Mouse (Mus musculus) MEL (cell line): ENCODE results near the gene Gys1. TPM values are rescaled to one million over a fixed set of nuclear protein-coding genes. Genes with fewer than 3 reads are reported as not detected.

Experiments used
- DNase-seq: peaks from one replicate; pipeline ENCODE4 v3.0.0; 2011; ENCODE audit warnings: low read depth, low spot score
- H3K27ac ChIP-seq: 2 replicates; pipeline ENCODE4 v1.5.1; 2012; ENCODE audit warnings: low read depth, mild to moderate bottlenecking, control low read depth, low read length, moderate library complexity; ENCODE audit not compliant: control insufficient read depth
- H3K27me3 ChIP-seq, 2 experiments: fragments of 150-350 bp in 1 of 2; sonication (generic) in 1 of 2; 2 replicates each; pipeline ENCODE4 v1.6.1; 2012; ENCODE audit warnings: low read length in 2 of 2, mild to moderate bottlenecking in 2 of 2, improper control_type of control experiment in 1 of 2, moderate library complexity in 1 of 2; ENCODE audit not compliant: insufficient read depth in 2 of 2, control insufficient read depth in 1 of 2
- H3K36me3 ChIP-seq, 2 experiments: 2 replicates each; pipeline ENCODE4 v1.6.1; 2012 to 2014; ENCODE audit warnings: low read length in 2 of 2, improper control_type of control experiment in 1 of 2, inconsistent platforms in 1 of 2, mild to moderate bottlenecking in 1 of 2; ENCODE audit not compliant: insufficient read depth in 2 of 2, control insufficient read depth in 1 of 2
- H3K4me1 ChIP-seq, 2 experiments: fragments of 150-350 bp in 1 of 2; sonication (generic) in 1 of 2; 2 replicates each; pipeline ENCODE4 v1.6.1; 2012; ENCODE audit warnings: low read length in 2 of 2, improper control_type of control experiment in 1 of 2, mild to moderate bottlenecking in 1 of 2; ENCODE audit not compliant: insufficient read depth in 2 of 2, control insufficient read depth in 1 of 2
- H3K4me3 ChIP-seq, 2 experiments: fragments of 150-350 bp in 1 of 2; sonication (generic) in 1 of 2; 2 replicates each; pipeline ENCODE4 v1.5.1; 2012; ENCODE audit warnings: low read depth in 2 of 2, low read length in 2 of 2, mild to moderate bottlenecking in 2 of 2, moderate library complexity in 2 of 2, control low read depth in 1 of 2, improper control_type of control experiment in 1 of 2; ENCODE audit not compliant: control insufficient read depth in 1 of 2, insufficient read depth in 1 of 2
- H3K79me2 ChIP-seq: 2 replicates; pipeline ENCODE4 v1.6.1; 2012; ENCODE audit warnings: mild to moderate bottlenecking, low read length, moderate library complexity; ENCODE audit not compliant: control insufficient read depth, poor library complexity, insufficient read depth
- H3K9ac ChIP-seq: 2 replicates; pipeline ENCODE4 v1.6.1; 2012; ENCODE audit warnings: low read depth, mild to moderate bottlenecking, control low read depth, low read length, moderate library complexity; ENCODE audit not compliant: control insufficient read depth, poor library complexity, severe bottlenecking
- H3K9me3 ChIP-seq: fragments of 150-350 bp; sonication (generic); replicated peaks from 2 replicates; pipeline ENCODE4 v1.6.1; 2012; ENCODE audit warnings: mild to moderate bottlenecking, low read length, improper control_type of control experiment, moderate library complexity; ENCODE audit not compliant: insufficient read depth
- BHLHE40 ChIP-seq: IDR thresholded peaks from 2 replicates; pipeline ENCODE4 v1.6.1; 2012; ENCODE audit warnings: low read depth, mild to moderate bottlenecking, inconsistent platforms, low read length, improper control_type of control experiment, borderline replicate concordance
- CHD1 ChIP-seq: IDR thresholded peaks from 2 replicates; pipeline ENCODE4 v1.6.1; 2012; ENCODE audit warnings: low read depth, mild to moderate bottlenecking, inconsistent platforms, low read length, improper control_type of control experiment
- CHD2 ChIP-seq: IDR thresholded peaks from 2 replicates; pipeline ENCODE4 v1.6.1; 2011; ENCODE audit warnings: low read length, improper control_type of control experiment
- CTCF ChIP-seq, 3 experiments: IDR thresholded peaks in 2 of 3; conservative IDR thresholded peaks in 1 of 3; 2 replicates each; pipeline ENCODE4 v1.5.1; 2011 to 2012; ENCODE audit warnings: low read length in 3 of 3, low read depth in 2 of 3, mild to moderate bottlenecking in 2 of 3, improper control_type of control experiment in 1 of 3, inconsistent platforms in 1 of 3, mixed read lengths in 1 of 3, moderate library complexity in 1 of 3; ENCODE audit not compliant: control insufficient read depth in 1 of 3, insufficient read depth in 1 of 3, poor library complexity in 1 of 3, severe bottlenecking in 1 of 3
- E2F4 ChIP-seq: IDR thresholded peaks from 2 replicates; pipeline ENCODE4 v1.6.1; 2011; ENCODE audit warnings: low read depth, low read length, improper control_type of control experiment, borderline replicate concordance
- ELF1 ChIP-seq: IDR thresholded peaks from 2 replicates; pipeline ENCODE4 v1.6.1; 2014; ENCODE audit warnings: low read depth, mild to moderate bottlenecking, inconsistent platforms, low read length, improper control_type of control experiment, moderate library complexity
- EP300 ChIP-seq, 2 experiments: IDR thresholded peaks; 2 replicates each; pipeline ENCODE4 v1.6.1; 2011; ENCODE audit warnings: improper control_type of control experiment in 2 of 2, low read length in 2 of 2, low read depth in 1 of 2, mild to moderate bottlenecking in 1 of 2
- ETS1 ChIP-seq: IDR thresholded peaks from 2 replicates; pipeline ENCODE4 v1.6.1; 2012; ENCODE audit warnings: low read depth, mild to moderate bottlenecking, inconsistent platforms, low read length, improper control_type of control experiment, moderate library complexity
- GABPA ChIP-seq: IDR thresholded peaks from 2 replicates; pipeline ENCODE4 v1.6.1; 2012; ENCODE audit warnings: low read depth, mild to moderate bottlenecking, inconsistent platforms, low read length, improper control_type of control experiment, moderate library complexity
- GATA1 ChIP-seq: IDR thresholded peaks from 2 replicates; pipeline ENCODE4 v1.6.1; 2011; ENCODE audit warnings: low read depth, low read length, improper control_type of control experiment
- HCFC1 ChIP-seq: IDR thresholded peaks from 2 replicates; pipeline ENCODE4 v1.6.1; 2012; ENCODE audit warnings: low read depth, mild to moderate bottlenecking, inconsistent platforms, low read length, improper control_type of control experiment, moderate library complexity
- KAT2A ChIP-seq: conservative IDR thresholded peaks from 2 replicates; pipeline ENCODE4 v1.6.1; 2012; ENCODE audit warnings: low read depth, low read length, improper control_type of control experiment, inconsistent platforms
- MAFK ChIP-seq: IDR thresholded peaks from 2 replicates; pipeline ENCODE4 v1.6.1; 2011; ENCODE audit warnings: low read depth, mild to moderate bottlenecking, low read length, improper control_type of control experiment, borderline replicate concordance
- MAX ChIP-seq: IDR thresholded peaks from 2 replicates; pipeline ENCODE4 v1.6.1; 2011; ENCODE audit warnings: low read length, improper control_type of control experiment
- MAZ ChIP-seq: IDR thresholded peaks from 2 replicates; pipeline ENCODE4 v1.6.1; 2012; ENCODE audit warnings: low read depth, mild to moderate bottlenecking, inconsistent platforms, low read length, improper control_type of control experiment
- MEF2A ChIP-seq: IDR thresholded peaks from 2 replicates; pipeline ENCODE4 v1.6.1; 2014; ENCODE audit warnings: low read depth, mild to moderate bottlenecking, inconsistent platforms, low read length, improper control_type of control experiment; ENCODE audit not compliant: poor library complexity, insufficient replicate concordance, severe bottlenecking; ENCODE audit errors: extremely low read depth
- MXI1 ChIP-seq: IDR thresholded peaks from 2 replicates; pipeline ENCODE4 v1.6.1; 2011; ENCODE audit warnings: mild to moderate bottlenecking, low read depth, low read length, improper control_type of control experiment
- MYB ChIP-seq: IDR thresholded peaks from 2 replicates; pipeline ENCODE4 v1.6.1; 2011; ENCODE audit warnings: mild to moderate bottlenecking, low read depth, low read length, improper control_type of control experiment
- MYC ChIP-seq: IDR thresholded peaks from 2 replicates; pipeline ENCODE4 v1.6.1; 2011; ENCODE audit warnings: low read depth, mild to moderate bottlenecking, low read length, improper control_type of control experiment, moderate library complexity
- NELFE ChIP-seq: IDR thresholded peaks from 2 replicates; pipeline ENCODE4 v1.6.1; 2011; ENCODE audit warnings: low read depth, low read length, improper control_type of control experiment
- NRF1 ChIP-seq: IDR thresholded peaks from 2 replicates; pipeline ENCODE4 v1.6.1; 2014; ENCODE audit warnings: low read depth, mild to moderate bottlenecking, inconsistent platforms, low read length, improper control_type of control experiment, moderate library complexity; ENCODE audit not compliant: poor library complexity, insufficient read depth, severe bottlenecking
- POLR2A ChIP-seq, 2 experiments: IDR thresholded peaks; 2 replicates each; pipeline ENCODE4 v1.6.1; 2011 to 2012; ENCODE audit warnings: low read length in 2 of 2, mild to moderate bottlenecking in 2 of 2, control low read depth in 1 of 2, improper control_type of control experiment in 1 of 2, low read depth in 1 of 2, moderate library complexity in 1 of 2; ENCODE audit not compliant: control insufficient read depth in 1 of 2, insufficient read depth in 1 of 2, poor library complexity in 1 of 2
- POLR2AphosphoS2 ChIP-seq: IDR thresholded peaks from 2 replicates; pipeline ENCODE4 v1.6.1; 2011; ENCODE audit warnings: low read length, improper control_type of control experiment
- POLR2AphosphoS5 ChIP-seq: IDR thresholded peaks from 2 replicates; pipeline ENCODE4 v1.6.1; 2012; ENCODE audit warnings: low read depth, borderline replicate concordance, mild to moderate bottlenecking, inconsistent platforms, low read length, moderate library complexity, mixed read lengths
- RAD21 ChIP-seq: IDR thresholded peaks from 2 replicates; pipeline ENCODE4 v1.6.1; 2011; ENCODE audit warnings: mild to moderate bottlenecking, low read depth, low read length, improper control_type of control experiment
- RCOR1 ChIP-seq: IDR thresholded peaks from 2 replicates; pipeline ENCODE4 v1.6.1; 2012; ENCODE audit warnings: low read depth, mild to moderate bottlenecking, inconsistent platforms, low read length, improper control_type of control experiment
- SIN3A ChIP-seq: IDR thresholded peaks from 2 replicates; pipeline ENCODE4 v1.6.1; 2012; ENCODE audit warnings: low read length, improper control_type of control experiment, inconsistent platforms
- SMC3 ChIP-seq: IDR thresholded peaks from 2 replicates; pipeline ENCODE4 v1.6.1; 2011; ENCODE audit warnings: low read depth, low read length, improper control_type of control experiment
- TAL1 ChIP-seq: IDR thresholded peaks from 2 replicates; pipeline ENCODE4 v1.6.1; 2012; ENCODE audit warnings: mild to moderate bottlenecking, inconsistent platforms, low read length, moderate library complexity, mixed read lengths
- TBP ChIP-seq: IDR thresholded peaks from 2 replicates; pipeline ENCODE4 v1.8.0; 2011; ENCODE audit warnings: low read depth, low read length, improper control_type of control experiment
- TCF12 ChIP-seq: IDR thresholded peaks from 2 replicates; pipeline ENCODE4 v1.6.1; 2014; ENCODE audit warnings: low read depth, mild to moderate bottlenecking, inconsistent platforms, low read length, improper control_type of control experiment, moderate library complexity
- UBTF ChIP-seq: IDR thresholded peaks from 2 replicates; pipeline ENCODE4 v1.6.1; 2012; ENCODE audit warnings: low read depth, mild to moderate bottlenecking, inconsistent platforms, low read length, improper control_type of control experiment, moderate library complexity, borderline replicate concordance; ENCODE audit not compliant: insufficient read depth
- USF1 ChIP-seq: IDR thresholded peaks from 2 replicates; pipeline ENCODE4 v1.6.1; 2014; ENCODE audit warnings: low read depth, mild to moderate bottlenecking, inconsistent platforms, low read length, improper control_type of control experiment, moderate library complexity
- USF2 ChIP-seq, 2 experiments: IDR thresholded peaks; 2 replicates each; pipeline ENCODE4 v1.6.1; 2011 to 2012; ENCODE audit warnings: improper control_type of control experiment in 2 of 2, low read length in 2 of 2, borderline replicate concordance in 1 of 2, inconsistent platforms in 1 of 2, low read depth in 1 of 2, mild to moderate bottlenecking in 1 of 2; ENCODE audit not compliant: insufficient read depth in 1 of 2
- ZC3H11A ChIP-seq: IDR thresholded peaks from 2 replicates; pipeline ENCODE4 v1.6.1; 2012; ENCODE audit warnings: low read depth, mild to moderate bottlenecking, inconsistent platforms, low read length, improper control_type of control experiment
- ZKSCAN1 ChIP-seq: IDR thresholded peaks from 2 replicates; pipeline ENCODE4 v1.6.1; 2012; ENCODE audit warnings: low read depth, mild to moderate bottlenecking, inconsistent platforms, low read length, improper control_type of control experiment, moderate library complexity
- ZMIZ1 ChIP-seq: IDR thresholded peaks from 2 replicates; pipeline ENCODE4 v1.6.1; 2012; ENCODE audit warnings: low read depth, mild to moderate bottlenecking, inconsistent platforms, low read length, improper control_type of control experiment, moderate library complexity
- ZNF384 ChIP-seq: IDR thresholded peaks from 2 replicates; pipeline ENCODE4 v1.6.1; 2012; ENCODE audit warnings: low read depth, mild to moderate bottlenecking, inconsistent platforms, low read length, improper control_type of control experiment
- polyA plus RNA-seq, 2 experiments: library from polyadenylated mRNA; stranded (reverse) in 1 of 2; unstranded in 1 of 2; fragments of >175 nt in 1 of 2; fragments of >200 nt in 1 of 2; gene quantifications; 2 replicates each; pipeline versions ENCODE4 v1.2.1 to v1.2.4; 2012; ENCODE audit warnings: low replicate concordance in 2 of 2, low read depth in 1 of 2; ENCODE audit not compliant: insufficient read length in 2 of 2, insufficient read depth in 1 of 2, missing spikeins in 1 of 2
- total RNA-seq: library from RNA; depleted of rRNA; stranded (reverse); fragments of 300-350 nt; gene quantifications from 2 replicates; pipeline ENCODE4 v1.2.3, GENCODE M21; 2012

Gys1 gene
- total and polyA plus RNA-seq, 3 experiments: 12.8 to 46.9 TPM; not detected in 1

- Histone ChIP-seq H3K79me2 (peaks cover 3% of the 10 kb centered on the region; the same call in 1 of the 2 replicates), H3K36me3 (peaks cover 0 to 14% of the 10 kb centered on the region in 2 experiments; a peak in 2 of 4 replicates), H3K27ac (no peak overlapping the region), H3K4me3 (peak overlapping the region in 1 of 2 experiments; percentile 14; a peak in 2 of 4 replicates), H3K27me3 (no peaks in the 10 kb centered on the region), H3K9ac (peak overlapping the region; percentile 32; the same call in 1 of the 2 replicates), H3K4me1 (peaks cover 5 to 18% of the 10 kb centered on the region in 2 experiments; a peak in 3 of 4 replicates), H3K9me3 (no peaks in the 10 kb centered on the region)
- DNase-seq: peak; percentile 84
- TF ChIP-seq SIN3A: peak; percentile 71
- TF ChIP-seq GATA1: no peak
- no peak for TF ChIP-seq ZKSCAN1
- peak; percentile 65 to 85 (median 74) for TF ChIP-seq CTCF (IDR thresholded peaks at IDR 0.05 in 2 of 3, conservative IDR thresholded peaks at IDR 0.05 in 1 of 3; ENCODE audit: control insufficient read depth in 1 of 3, insufficient read depth in 1 of 3, low read depth in 2 of 3, low read length in 3 of 3, poor library complexity in 1 of 3, severe bottlenecking in 1 of 3)
- no peak for TF ChIP-seq CHD2
- no peak for TF ChIP-seq MAFK
- no peak for TF ChIP-seq POLR2A (IDR thresholded peaks at IDR 0.05; ENCODE audit: control insufficient read depth in 1 of 2, insufficient read depth in 1 of 2, low read depth in 1 of 2, low read length in 2 of 2, poor library complexity in 1 of 2)
- TF ChIP-seq ETS1: peak; percentile 80
- no peak for TF ChIP-seq MAZ
- no peak for TF ChIP-seq POLR2AphosphoS5
- no peak for TF ChIP-seq POLR2AphosphoS2
- peak; percentile 40; the same call in 1 of the 2 replicates for TF ChIP-seq ZC3H11A
- no peak for TF ChIP-seq NRF1
- TF ChIP-seq MYC: peak; percentile 89
- TF ChIP-seq CHD1: no peak
- peak; percentile 58 for TF ChIP-seq RAD21
- no peak for TF ChIP-seq NELFE
- TF ChIP-seq TBP: 0 out of 2 replicates have a peak, but pooled peaks have one; percentile 36
- no peak for TF ChIP-seq ZNF384
- peak; percentile 88 for TF ChIP-seq SMC3
- TF ChIP-seq ELF1: no peak
- TF ChIP-seq HCFC1: 0 out of 2 replicates have a peak, but pooled peaks have one; percentile 44
- TF ChIP-seq EP300 (IDR thresholded peaks at IDR 0.05; ENCODE audit: low read depth in 1 of 2, low read length in 2 of 2): no peak
- TF ChIP-seq MXI1: no peak
- TF ChIP-seq TAL1: no peak
- no peak for TF ChIP-seq KAT2A
- no peak for TF ChIP-seq TCF12
- TF ChIP-seq GABPA: no peak
- no peak for TF ChIP-seq E2F4
- TF ChIP-seq BHLHE40: no peak
- no peak for TF ChIP-seq RCOR1
- no peak for TF ChIP-seq ZMIZ1
- no peak for TF ChIP-seq USF2 (IDR thresholded peaks at IDR 0.05; ENCODE audit: borderline replicate concordance in 1 of 2, insufficient read depth in 1 of 2, low read depth in 1 of 2, low read length in 2 of 2)
- peak; percentile 80 for TF ChIP-seq USF1
- no peak for TF ChIP-seq MEF2A
- TF ChIP-seq MAX: peak; percentile 91
- no peak for TF ChIP-seq UBTF
- no peak for TF ChIP-seq MYB
These were observed 42.4 kb downstream of the Gys1 start for GRCm38 (mm10) chr7:45477003-45477402.
